Mouse (Mus musculus) myocyte (in vitro differentiated cells): ENCODE results near the gene Brk1. TPM values are rescaled to one million over a fixed set of nuclear protein-coding genes. Genes with fewer than 3 reads are reported as not detected.

Source experiments
- H3K27me3 ChIP-seq: one replicate; pipeline ENCODE4 v1.6.1; 2011; ENCODE audit not compliant: control insufficient read depth, insufficient read depth, insufficient read length
- H3K36me3 ChIP-seq: one replicate; pipeline ENCODE4 v1.6.1; 2011; ENCODE audit not compliant: control insufficient read depth, insufficient read depth
- H3K4me2 ChIP-seq: one replicate; pipeline ENCODE4 v1.6.1; 2011; ENCODE audit warnings: low read depth, control low read depth
- H3K4me3 ChIP-seq: one replicate; pipeline ENCODE4 v1.5.1; 2011; ENCODE audit warnings: mild to moderate bottlenecking, control low read depth, moderate library complexity
- H3K79me2 ChIP-seq: one replicate; pipeline ENCODE4 v1.6.1; 2011; ENCODE audit not compliant: control insufficient read depth, insufficient read depth
- H3ac ChIP-seq: one replicate; pipeline ENCODE4 v1.6.1; 2011; ENCODE audit not compliant: control insufficient read depth, insufficient read length
- CEBPB ChIP-seq: IDR thresholded peaks from 2 replicates; pipeline ENCODE4 v1.6.1; 2011; ENCODE audit warnings: mild to moderate bottlenecking, moderate library complexity; ENCODE audit not compliant: poor library complexity, insufficient read depth, severe bottlenecking
- E2F4 ChIP-seq: IDR thresholded peaks from one replicate; pipeline ENCODE4 v1.6.1; 2011; ENCODE audit warnings: mild to moderate bottlenecking, control low read depth, moderate library complexity; ENCODE audit not compliant: insufficient read depth
- MAX ChIP-seq: IDR thresholded peaks from one replicate; pipeline ENCODE4 v1.6.1; 2011; ENCODE audit warnings: low read depth, mild to moderate bottlenecking, control low read depth
- MYOD1 ChIP-seq, 3 experiments: IDR thresholded peaks; one replicate each; pipeline ENCODE4 v1.6.1; 2011; ENCODE audit warnings: control low read depth in 2 of 3, low read depth in 2 of 3, mild to moderate bottlenecking in 2 of 3, moderate library complexity in 1 of 3; ENCODE audit not compliant: insufficient read length in 2 of 3, control insufficient read depth in 1 of 3
- MYOG ChIP-seq, 3 experiments: IDR thresholded peaks; one replicate each; pipeline ENCODE4 v1.6.1; 2011; ENCODE audit warnings: control low read depth in 2 of 3, low read depth in 2 of 3, mild to moderate bottlenecking in 2 of 3; ENCODE audit not compliant: insufficient read length in 2 of 3, control insufficient read depth in 1 of 3, insufficient read depth in 1 of 3
- POLR2A ChIP-seq: IDR thresholded peaks from one replicate; pipeline ENCODE4 v1.6.1; 2011; ENCODE audit warnings: low read depth, mild to moderate bottlenecking, control low read depth, moderate library complexity; ENCODE audit not compliant: insufficient read length
- POLR2AphosphoS2 ChIP-seq: IDR thresholded peaks from one replicate; pipeline ENCODE4 v1.6.1; 2011; ENCODE audit warnings: low read depth, control low read depth; ENCODE audit not compliant: insufficient read length
- REST ChIP-seq: IDR thresholded peaks from one replicate; pipeline ENCODE4 v1.6.1; 2011; ENCODE audit warnings: mild to moderate bottlenecking, control low read depth, moderate library complexity; ENCODE audit not compliant: insufficient read depth, insufficient read length
- SRF ChIP-seq: IDR thresholded peaks from one replicate; pipeline ENCODE4 v1.6.1; 2011; ENCODE audit warnings: low read depth; ENCODE audit not compliant: control insufficient read depth, insufficient read length
- TCF12 ChIP-seq: IDR thresholded peaks from one replicate; pipeline ENCODE4 v1.6.1; 2011; ENCODE audit warnings: mild to moderate bottlenecking, control low read depth; ENCODE audit not compliant: poor library complexity, insufficient read depth, severe bottlenecking
- TCF3 ChIP-seq: IDR thresholded peaks from one replicate; pipeline ENCODE4 v1.6.1; 2011; ENCODE audit warnings: low read depth, control low read depth; ENCODE audit not compliant: insufficient read length
- USF1 ChIP-seq: IDR thresholded peaks from one replicate; pipeline ENCODE4 v1.6.1; 2011; ENCODE audit warnings: low read depth, mild to moderate bottlenecking, control low read depth, moderate library complexity
- polyA plus RNA-seq: library from polyadenylated mRNA; unstranded; fragments of >200 nt; fragmentation: generic; extraction: Trizol; gene quantifications from one replicate; pipeline ENCODE4 v1.2.1, GENCODE M21; 2012; ENCODE audit warnings: missing spikeins

Gene Brk1
- polyA plus RNA-seq, 1 experiment = 199 TPM

DNA sequence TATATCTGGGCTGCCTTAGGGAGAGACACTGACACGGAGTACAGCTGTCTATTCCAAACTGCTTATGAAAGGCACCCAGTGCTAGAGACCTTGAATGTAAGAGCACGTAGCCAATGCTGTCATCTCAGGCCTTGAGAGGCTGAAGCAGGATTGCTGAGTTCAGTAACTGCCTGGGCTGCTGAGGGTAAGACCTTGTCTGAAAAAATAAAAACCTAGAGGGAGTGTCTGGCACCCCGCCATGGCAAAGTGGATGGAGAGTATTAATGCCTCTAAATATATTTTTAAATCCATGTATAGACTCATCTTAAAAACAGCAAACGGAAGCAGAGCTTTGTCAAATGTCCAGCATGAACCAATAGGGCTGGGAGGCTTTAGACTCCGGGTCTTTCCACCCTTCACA is 4.7 kb upstream of the Brk1 start:
- Histone ChIP-seq H3K27me3 (no peaks in the 10 kb centered on the region), H3ac (no peak overlapping the region), H3K4me3 (no peak overlapping the region), H3K4me2 (no peak overlapping the region), H3K79me2 (no peaks in the 10 kb centered on the region), H3K36me3 (no peaks in the 10 kb centered on the region)
- TF ChIP-seq SRF = no peak

DNA sequence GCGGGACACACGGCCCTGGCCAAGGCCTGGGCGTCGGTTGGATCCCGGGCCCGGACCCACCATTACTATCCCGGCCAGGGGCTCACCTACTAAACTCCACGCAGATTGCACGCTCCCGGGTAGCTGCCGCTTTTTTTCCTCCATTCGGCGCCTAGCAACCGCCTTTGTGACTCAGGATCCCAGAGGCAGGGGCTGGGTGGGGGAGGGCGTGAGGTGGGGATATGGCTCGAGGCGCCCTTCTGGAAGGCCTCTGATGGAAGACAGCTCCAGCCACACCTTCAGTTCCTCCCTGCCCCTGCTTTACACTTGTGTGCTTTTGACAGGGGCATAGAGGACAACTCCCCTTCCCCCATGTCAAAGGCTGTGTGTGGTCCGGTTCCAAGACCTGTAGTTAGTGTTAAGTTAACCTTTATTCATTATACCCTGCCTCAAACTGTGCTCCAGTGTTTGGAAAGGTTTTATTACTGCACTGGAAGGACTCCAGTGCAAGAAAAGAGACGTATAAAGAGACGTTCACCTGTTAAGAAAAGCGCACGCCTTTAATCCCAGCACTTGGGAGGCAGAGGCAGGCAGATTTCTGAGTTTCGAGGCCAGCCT is 3.9 kb upstream of the Brk1 start, which contains the start of gene Fancd2os:
Fancd2os (minus strand) TSS at position 173 of the 597 bp plus-strand sequence.
- Histone ChIP-seq H3ac (no peak within 1 kb of the TSS), H3K4me2 (no peak within 1 kb of the TSS), H3K36me3 (no peaks in the 10 kb centered on the region), H3K27me3 (no peaks in the 10 kb centered on the region), H3K4me3 (no peak within 1 kb of the TSS), H3K79me2 (peaks cover 8% of the 10 kb centered on the region)
- no peak for TF ChIP-seq CEBPB
- no peak for TF ChIP-seq POLR2A
- no peak for TF ChIP-seq SRF
- no peak for TF ChIP-seq E2F4
- TF ChIP-seq REST = no peak
- TF ChIP-seq USF1 = no peak
- no peak for TF ChIP-seq MYOG (IDR thresholded peaks at IDR 0.05; ENCODE audit: control insufficient read depth in 1 of 3, insufficient read depth in 1 of 3, insufficient read length in 2 of 3, low read depth in 2 of 3)
- TF ChIP-seq POLR2AphosphoS2 = no peak
- no peak for TF ChIP-seq TCF12
- TF ChIP-seq TCF3 = no peak
- TF ChIP-seq MYOD1 (IDR thresholded peaks at IDR 0.05; ENCODE audit: control insufficient read depth in 1 of 3, insufficient read length in 2 of 3, low read depth in 2 of 3) = no peak
- TF ChIP-seq MAX = no peak

DNA sequence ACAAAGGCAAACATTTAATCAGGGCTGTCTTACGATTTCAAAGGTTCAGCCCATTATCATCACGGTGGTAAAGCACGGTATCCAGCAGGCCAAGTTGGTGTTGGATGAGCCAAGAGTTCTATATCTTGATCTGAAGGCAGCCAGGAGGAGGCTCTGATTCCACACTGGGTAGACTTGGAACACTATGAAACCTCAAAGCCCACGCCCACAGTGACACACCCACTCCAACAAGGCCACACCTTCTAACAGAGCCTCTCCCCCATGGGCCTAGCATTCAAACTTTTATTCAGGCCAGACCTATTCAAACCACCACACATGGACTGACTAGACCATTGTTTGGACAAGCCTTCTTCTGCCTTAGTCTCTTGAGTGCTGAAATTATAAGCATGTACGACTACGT is 1.8 kb upstream of the Brk1 start:
- Histone ChIP-seq H3K27me3 (no peaks in the 10 kb centered on the region), H3ac (no peak overlapping the region), H3K4me2 (no peak overlapping the region), H3K79me2 (peaks cover 30% of the 10 kb centered on the region), H3K36me3 (peaks cover 1% of the 10 kb centered on the region), H3K4me3 (no peak overlapping the region)
- TF ChIP-seq USF1 (no peak), REST (no peak), E2F4 (no peak), TCF3 (no peak), SRF (no peak), MAX (no peak), CEBPB (no peak), TCF12 (no peak), MYOG (IDR thresholded peaks at IDR 0.05; ENCODE audit: control insufficient read depth in 1 of 3, insufficient read depth in 1 of 3, insufficient read length in 2 of 3, low read depth in 2 of 3) (no peak), MYOD1 (IDR thresholded peaks at IDR 0.05; ENCODE audit: control insufficient read depth in 1 of 3, insufficient read length in 2 of 3, low read depth in 2 of 3) (no peak), POLR2AphosphoS2 (no peak), POLR2A (no peak)

DNA sequence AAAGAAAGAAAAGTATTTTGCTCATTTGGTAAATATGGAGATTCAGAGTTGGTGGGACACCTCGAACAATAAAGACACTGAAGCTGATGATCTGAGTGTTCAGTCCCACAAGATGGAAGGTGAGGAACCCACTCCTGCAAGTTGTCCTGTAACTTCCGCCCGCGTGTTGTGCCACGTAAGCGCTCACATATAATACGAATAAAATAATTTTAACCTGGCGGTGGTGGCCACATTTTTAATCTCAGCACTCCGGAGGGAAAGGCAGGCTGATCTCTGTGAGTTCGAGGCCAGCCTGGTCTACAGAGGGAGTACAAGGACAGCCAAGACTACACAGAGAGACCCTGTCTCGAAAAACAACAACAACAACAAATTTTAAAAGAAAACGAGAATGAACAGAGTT is 579 bp upstream of the Brk1 start:
- TF ChIP-seq TCF3 (no peak), TCF12 (no peak), MYOD1 (IDR thresholded peaks at IDR 0.05; ENCODE audit: control insufficient read depth in 1 of 3, insufficient read length in 2 of 3, low read depth in 2 of 3) (no peak)
- peak overlapping the region; percentile 34 for H3ac ChIP-seq
- peak overlapping the region; percentile 75 for H3K4me2 ChIP-seq
- peaks cover 6% of the 10 kb centered on the region for H3K36me3 ChIP-seq
- peaks cover 41% of the 10 kb centered on the region for H3K79me2 ChIP-seq
- peak overlapping the region; percentile 91 for H3K4me3 ChIP-seq
- H3K27me3 ChIP-seq = no peaks in the 10 kb centered on the region

DNA sequence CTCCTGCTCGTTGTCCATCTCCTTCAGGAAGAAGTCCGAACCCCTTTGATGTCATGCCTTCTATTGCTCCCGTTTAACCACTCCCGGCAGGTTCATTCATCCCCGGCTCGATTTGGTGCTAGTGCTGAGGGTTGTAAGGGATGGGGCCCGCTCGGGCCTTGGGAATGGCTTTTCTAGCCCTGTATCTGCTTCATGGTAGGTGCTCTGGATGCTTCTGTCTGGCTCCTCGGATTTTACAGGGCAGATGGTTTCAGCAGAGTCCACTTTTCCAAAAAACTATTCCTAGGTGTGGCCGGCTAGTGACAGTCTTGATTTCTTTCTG is 613 bp downstream of the Brk1 start:
- H3K4me3 ChIP-seq = peak overlapping the region; percentile 91
- H3K4me2 ChIP-seq = peak overlapping the region; percentile 84
- TF ChIP-seq POLR2A (no peak), MYOD1 (IDR thresholded peaks at IDR 0.05; ENCODE audit: control insufficient read depth in 1 of 3, insufficient read length in 2 of 3, low read depth in 2 of 3) (no peak), MYOG (IDR thresholded peaks at IDR 0.05; ENCODE audit: control insufficient read depth in 1 of 3, insufficient read depth in 1 of 3, insufficient read length in 2 of 3, low read depth in 2 of 3) (no peak), SRF (no peak), POLR2AphosphoS2 (no peak), USF1 (no peak), CEBPB (no peak), REST (no peak), TCF12 (no peak), E2F4 (no peak), TCF3 (no peak), MAX (no peak)
- H3K79me2 ChIP-seq = peaks cover 53% of the 10 kb centered on the region
- H3K27me3 ChIP-seq = no peaks in the 10 kb centered on the region
- peaks cover 6% of the 10 kb centered on the region for H3K36me3 ChIP-seq
- peak overlapping the region; percentile 34 for H3ac ChIP-seq
